Mouse (Mus musculus) neural tube, embryonic 14.5 days (tissue): ENCODE measurements around the gene Sec16b. TPM values are rescaled to one million over a fixed set of nuclear protein-coding genes. Genes with fewer than 3 reads are reported as not detected.

ENCODE experiments used
- ATAC-seq: fragments of 200-750 bp; cut with Nextera tagmentation; 2 replicates; pipeline ENCODE4 v1.8.0; 2017; ENCODE audit warnings: low read depth, mild to moderate bottlenecking, moderate TSS enrichment, moderate library complexity
- H3K27ac ChIP-seq: fragments of 300-500 bp; sonication (generic); 2 replicates; pipeline ENCODE4 v1.5.1; 2014; ENCODE audit warnings: low read depth, mild to moderate bottlenecking, control low read depth, low read length, moderate library complexity, mixed read lengths
- H3K27me3 ChIP-seq: fragments of 300-500 bp; sonication (generic); 2 replicates; pipeline ENCODE4 v1.6.1; 2014; ENCODE audit warnings: low read length; ENCODE audit not compliant: control insufficient read depth, insufficient read depth
- H3K36me3 ChIP-seq: fragments of 300-500 bp; sonication (generic); 2 replicates; pipeline ENCODE4 v1.6.1; 2014; ENCODE audit warnings: low read length, mixed read lengths; ENCODE audit not compliant: control insufficient read depth, insufficient read depth
- H3K4me1 ChIP-seq: fragments of 300-500 bp; sonication (generic); 2 replicates; pipeline ENCODE4 v1.6.1; 2014; ENCODE audit warnings: low read length; ENCODE audit not compliant: control insufficient read depth, insufficient read depth
- H3K4me2 ChIP-seq: fragments of 300-500 bp; sonication (generic); 2 replicates; pipeline ENCODE4 v1.6.1; 2014; ENCODE audit warnings: mild to moderate bottlenecking, low read depth, low read length, control low read depth
- H3K4me3 ChIP-seq: fragments of 300-500 bp; sonication (generic); 2 replicates; pipeline ENCODE4 v1.5.1; 2014; ENCODE audit warnings: low read depth, low read length, control low read depth, mixed read lengths
- H3K9ac ChIP-seq: fragments of 300-500 bp; sonication (generic); replicated peaks from 2 replicates; pipeline ENCODE4 v1.6.1; 2014; ENCODE audit warnings: low read depth, mild to moderate bottlenecking, control low read depth, low read length, mixed read lengths
- H3K9me3 ChIP-seq: fragments of 300-500 bp; sonication (generic); 2 replicates; pipeline ENCODE4 v1.6.1; 2016; ENCODE audit warnings: low read length; ENCODE audit not compliant: control insufficient read depth
- WGBS: fragments of 180-500 bp; shearing (Covaris S2); extraction: QIAGEN DNeasy Blood & Tissue Kit; methylation state at CpG from one replicate; pipeline ENCODE4 v1.1.7; 2014; 5-methylcytosine and 5-hydroxymethylcytosine counted together
- polyA plus RNA-seq: library from polyadenylated mRNA; unstranded; fragments of >200 nt; fragmentation: Nextera tagmentation; extraction: Ambion mirVana; gene quantifications from 2 replicates; pipeline ENCODE4 v1.2.1, GENCODE M21; 2014

The Sec16b gene
- polyA plus RNA-seq, 1 experiment from 2014 or later: 0.23 TPM

GRCm38 (mm10) chr1:157506995-157507595, 567 bp downstream of the Sec16b start:
- Histone ChIP-seq H3K4me2 (no peak overlapping the region), H3K9me3 (no peaks in the 10 kb centered on the region), H3K4me3 (no peak overlapping the region), H3K4me1 (no peaks in the 10 kb centered on the region), H3K27me3 (no peaks in the 10 kb centered on the region), H3K27ac (no peak overlapping the region), H3K9ac (no peak overlapping the region), H3K36me3 (no peaks in the 10 kb centered on the region)
- peak; percentile 80; the same call in 1 of the 2 replicates for ATAC-seq
- 33% methylated on average over 4 of the region's 4 CpGs for WGBS

GRCm38 (mm10) chr1:157507814-157508213, 1.3 kb downstream of the Sec16b start:
- Histone ChIP-seq H3K4me2 (no peak overlapping the region), H3K4me3 (no peak overlapping the region), H3K4me1 (no peaks in the 10 kb centered on the region), H3K27me3 (no peaks in the 10 kb centered on the region), H3K36me3 (no peaks in the 10 kb centered on the region), H3K27ac (no peak overlapping the region), H3K9me3 (no peaks in the 10 kb centered on the region), H3K9ac (no peak overlapping the region)
- 40% methylated on average over 5 of the region's 5 CpGs for WGBS
- ATAC-seq: no peak

- H3K36me3 ChIP-seq: no peaks in the 10 kb centered on the region
- ATAC-seq: no peak
- H3K4me1 ChIP-seq: no peaks in the 10 kb centered on the region
- H3K27ac ChIP-seq: no peak overlapping the region
- no peak overlapping the region for H3K9ac ChIP-seq
- 72% methylated on average over 11 of the region's 11 CpGs for WGBS
- no peak overlapping the region for H3K4me3 ChIP-seq
- no peaks in the 10 kb centered on the region for H3K27me3 ChIP-seq
- no peak overlapping the region for H3K4me2 ChIP-seq
- H3K9me3 ChIP-seq: no peaks in the 10 kb centered on the region
These were observed 6.3 kb downstream of the Sec16b start for GRCm38 (mm10) chr1:157512690-157513448.

- no peak overlapping the region for H3K4me2 ChIP-seq
- WGBS: 84% methylated on average over 9 of the region's 9 CpGs
These were observed 7.0 kb downstream of the Sec16b start for GRCm38 (mm10) chr1:157513559-157513958.

GRCm38 (mm10) chr1:157514298-157514697, 7.8 kb downstream of the Sec16b start:
- no peaks in the 10 kb centered on the region for H3K36me3 ChIP-seq
- H3K9ac ChIP-seq: no peak overlapping the region
- H3K4me2 ChIP-seq: no peak overlapping the region
- WGBS: 76% methylated on average over 4 of the region's 4 CpGs
- H3K4me3 ChIP-seq: no peak overlapping the region
- H3K27ac ChIP-seq: no peak overlapping the region
- no peaks in the 10 kb centered on the region for H3K9me3 ChIP-seq
- no peak for ATAC-seq
- H3K4me1 ChIP-seq: 0 out of 2 replicates have a peak, but pooled peaks cover 3% of the 10 kb centered on the region
- no peaks in the 10 kb centered on the region for H3K27me3 ChIP-seq

More at GRCm38 (mm10) chr1:157513559-157513958, 7.0 kb downstream of the Sec16b start:
- no peak for ATAC-seq
- H3K4me1 ChIP-seq: 0 out of 2 replicates have a peak, but pooled peaks cover 2% of the 10 kb centered on the region
- no peaks in the 10 kb centered on the region for H3K9me3 ChIP-seq
- H3K9ac ChIP-seq: no peak overlapping the region
- H3K4me3 ChIP-seq: no peak overlapping the region
- no peak overlapping the region for H3K27ac ChIP-seq
- no peaks in the 10 kb centered on the region for H3K27me3 ChIP-seq
- H3K36me3 ChIP-seq: no peaks in the 10 kb centered on the region

GRCm38 (mm10) chr1:157516838-157517808, 10.6 kb downstream of the Sec16b start:
- ATAC-seq: no peak
- no peak overlapping the region for H3K9ac ChIP-seq

GRCm38 (mm10) chr1:157518111-157518523, 11.6 kb downstream of the Sec16b start:
- Histone ChIP-seq H3K9ac (no peak overlapping the region), H3K4me2 (no peak overlapping the region), H3K4me3 (no peak overlapping the region), H3K4me1 (0 out of 2 replicates have a peak, but pooled peaks cover 3% of the 10 kb centered on the region), H3K9me3 (no peaks in the 10 kb centered on the region), H3K27ac (no peak overlapping the region), H3K27me3 (no peaks in the 10 kb centered on the region), H3K36me3 (no peaks in the 10 kb centered on the region)
- 39% methylated on average over 4 of the region's 4 CpGs for WGBS
- peak; percentile 74 for ATAC-seq

More at GRCm38 (mm10) chr1:157516838-157517808, 10.6 kb downstream of the Sec16b start:
- H3K27me3 ChIP-seq: no peaks in the 10 kb centered on the region
- no peak overlapping the region for H3K27ac ChIP-seq
- WGBS: 90% methylated on average over 8 of the region's 8 CpGs
- H3K4me2 ChIP-seq: no peak overlapping the region
- H3K4me1 ChIP-seq: 0 out of 2 replicates have a peak, but pooled peaks cover 3% of the 10 kb centered on the region
- H3K36me3 ChIP-seq: no peaks in the 10 kb centered on the region
- H3K4me3 ChIP-seq: no peak overlapping the region
- H3K9me3 ChIP-seq: no peaks in the 10 kb centered on the region

- ATAC-seq: no peak
- Histone ChIP-seq H3K36me3 (no peaks in the 10 kb centered on the region), H3K27ac (no peak overlapping the region), H3K4me2 (no peak overlapping the region), H3K9me3 (no peaks in the 10 kb centered on the region), H3K4me3 (no peak overlapping the region), H3K27me3 (no peaks in the 10 kb centered on the region), H3K9ac (no peak overlapping the region), H3K4me1 (0 out of 2 replicates have a peak, but pooled peaks cover 3% of the 10 kb centered on the region)
- 61% methylated on average over 2 of the region's 2 CpGs for WGBS
These were observed 12.9 kb downstream of the Sec16b start for GRCm38 (mm10) chr1:157519396-157519795.
